Mouse (Mus musculus) heart, embryonic 14.5 days (tissue): ENCODE data around the gene Lysmd1. TPM values are rescaled to one million over a fixed set of nuclear protein-coding genes. Genes with fewer than 3 reads are reported as not detected.
"Not testable (repeated sequence)": the region's sequence is repeated elsewhere in the genome, so short reads cannot be mapped to it uniquely, and the experiment has no call there.

Experiments
- ATAC-seq: fragments of 200-750 bp; cut with Nextera tagmentation; 2 replicates; pipeline ENCODE4 v1.8.0; 2017; ENCODE audit warnings: low read depth, moderate TSS enrichment; ENCODE audit not compliant: insufficient number of reproducible peaks, insufficient read depth, low FRiP score
- H3K27ac ChIP-seq, 2 experiments: fragments of 200-500 bp in 1 of 2; fragments of 300-500 bp in 1 of 2; sonication (generic) in 1 of 2; replicated peaks in 1 of 2; 2 replicates each; pipeline ENCODE4 v1.5.1; 2012 to 2014; ENCODE audit warnings: low read depth in 2 of 2, low read length in 2 of 2, control low read depth in 1 of 2, mild to moderate bottlenecking in 1 of 2, mixed read lengths in 1 of 2; ENCODE audit not compliant: control insufficient read depth in 1 of 2, insufficient read depth in 1 of 2
- H3K27me3 ChIP-seq: fragments of 300-500 bp; sonication (generic); 2 replicates; pipeline ENCODE4 v1.6.1; 2014; ENCODE audit warnings: mild to moderate bottlenecking, low read length, control low read depth; ENCODE audit not compliant: control insufficient read depth, insufficient read depth
- H3K36me3 ChIP-seq: fragments of 300-500 bp; sonication (generic); 2 replicates; pipeline ENCODE4 v1.6.1; 2014; ENCODE audit warnings: mild to moderate bottlenecking, control low read depth, low read length, mixed read lengths; ENCODE audit not compliant: control insufficient read depth, insufficient read depth
- H3K4me1 ChIP-seq, 2 experiments: fragments of 200-500 bp in 1 of 2; fragments of 300-500 bp in 1 of 2; sonication (generic) in 1 of 2; 2 replicates each; pipeline ENCODE4 v1.6.1; 2012 to 2014; ENCODE audit warnings: low read length in 2 of 2, control low read depth in 1 of 2, mixed read lengths in 1 of 2; ENCODE audit not compliant: control insufficient read depth in 2 of 2, insufficient read depth in 2 of 2
- H3K4me2 ChIP-seq: fragments of 300-500 bp; sonication (generic); 2 replicates; pipeline ENCODE4 v1.6.1; 2014; ENCODE audit warnings: mild to moderate bottlenecking, low read length
- H3K4me3 ChIP-seq, 2 experiments: fragments of 200-500 bp in 1 of 2; fragments of 300-500 bp in 1 of 2; sonication (generic) in 1 of 2; 2 replicates each; pipeline ENCODE4 v1.5.1; 2012 to 2014; ENCODE audit warnings: low read length in 2 of 2, mild to moderate bottlenecking in 2 of 2, control low read depth in 1 of 2, low read depth in 1 of 2, moderate library complexity in 1 of 2; ENCODE audit not compliant: control insufficient read depth in 1 of 2, insufficient read depth in 1 of 2
- H3K9ac ChIP-seq: fragments of 300-500 bp; sonication (generic); 2 replicates; pipeline ENCODE4 v1.6.1; 2014; ENCODE audit warnings: mild to moderate bottlenecking, low read length
- H3K9me3 ChIP-seq: fragments of 300-500 bp; sonication (generic); 2 replicates; pipeline ENCODE4 v1.6.1; 2016; ENCODE audit warnings: low read length, control low read depth; ENCODE audit not compliant: control insufficient read depth
- WGBS: fragments of 180-500 bp; shearing (Covaris S2); extraction: QIAGEN DNeasy Blood & Tissue Kit; methylation state at CpG from one replicate; pipeline ENCODE4 v1.1.7; 2014; 5-methylcytosine and 5-hydroxymethylcytosine counted together
- polyA plus RNA-seq: library from polyadenylated mRNA; unstranded; fragments of >200 nt; fragmentation: Nextera tagmentation; extraction: Ambion mirVana; gene quantifications from 2 replicates; pipeline ENCODE4 v1.2.1, GENCODE M21; 2014

The Lysmd1 gene
- polyA plus RNA-seq, 1 experiment from 2014 or later: 8.1 TPM

DNA sequence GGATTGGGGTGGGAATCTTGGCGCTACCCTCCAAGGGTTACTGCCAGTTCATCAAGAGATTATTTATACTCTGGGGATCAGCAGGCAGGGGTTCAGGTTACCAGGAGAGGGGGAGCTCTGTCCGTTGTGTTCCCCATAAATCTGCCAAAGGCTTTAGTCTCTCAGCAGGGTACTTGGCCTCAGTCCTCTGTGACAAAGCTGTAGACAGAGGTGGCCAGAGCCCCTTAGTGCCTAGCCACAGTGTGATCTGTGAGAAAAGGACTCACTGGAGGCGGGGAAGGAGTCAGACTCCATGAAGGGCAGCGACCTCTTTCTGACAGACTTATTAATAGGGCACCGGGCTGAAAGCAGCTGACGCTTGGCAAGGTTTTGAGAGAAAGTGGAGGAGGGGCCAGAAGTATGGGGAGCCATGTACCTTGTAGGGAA lies 4.6 kb upstream of the Lysmd1 start:
- Histone ChIP-seq H3K9me3 (no peaks in the 10 kb centered on the region), H3K9ac (no peak overlapping the region), H3K36me3 (peaks cover 33% of the 10 kb centered on the region), H3K4me1 (peaks cover 18% of the 10 kb centered on the region in 2 experiments), H3K27me3 (no peaks in the 10 kb centered on the region), H3K4me3 (no peak overlapping the region), H3K27ac (no peak overlapping the region), H3K4me2 (no peak overlapping the region)
- WGBS: 63% methylated on average over 6 of the region's 6 CpGs
- no peak for ATAC-seq

- Histone ChIP-seq H3K4me3 (no peak overlapping the region), H3K4me2 (no peak overlapping the region), H3K27ac (no peak overlapping the region), H3K9ac (no peak overlapping the region), H3K27me3 (no peaks in the 10 kb centered on the region), H3K4me1 (peaks cover 9 to 12% of the 10 kb centered on the region in 2 experiments), H3K9me3 (no peaks in the 10 kb centered on the region), H3K36me3 (peaks cover 33% of the 10 kb centered on the region)
- 87% methylated on average over 5 of the region's 5 CpGs for WGBS
- no peak for ATAC-seq
Observed at GRCm38 (mm10) chr3:95130081-95130480, 3.8 kb upstream of the Lysmd1 start.

DNA sequence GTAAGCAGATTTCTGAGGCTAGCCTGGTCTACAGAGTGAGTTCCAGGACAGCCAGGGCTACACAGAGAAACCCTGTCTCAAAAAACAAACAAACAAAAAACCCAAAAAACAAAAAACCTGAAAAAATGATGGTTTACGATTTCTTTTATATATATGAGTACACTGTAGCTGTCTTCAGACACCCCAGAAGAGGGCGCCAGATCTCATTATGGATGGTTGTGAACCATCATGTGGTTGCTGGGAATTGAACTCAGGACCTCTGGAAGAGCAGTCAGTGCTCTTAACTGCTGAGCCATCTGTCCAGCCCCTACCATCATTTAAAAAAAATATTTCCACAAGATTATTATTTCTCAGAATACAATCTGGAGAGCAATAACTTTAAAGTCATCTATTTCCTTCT lies 1.5 kb upstream of the Lysmd1 start:
- H3K4me3 ChIP-seq: not testable (repeated sequence)

GRCm38 (mm10) chr3:95133176-95133575 lies 712 bp upstream of the Lysmd1 start:
- Histone ChIP-seq H3K9ac (peak overlapping the region; percentile 89), H3K4me3 (peak overlapping the region; percentile 61 to 66), H3K9me3 (no peaks in the 10 kb centered on the region), H3K4me1 (peaks cover 5 to 17% of the 10 kb centered on the region in 2 experiments), H3K27me3 (no peaks in the 10 kb centered on the region), H3K4me2 (peak overlapping the region; percentile 80), H3K36me3 (peaks cover 33% of the 10 kb centered on the region), H3K27ac (peak overlapping the region; percentile 68 to 69; a peak in 3 of 4 replicates)
- WGBS: 51% methylated on average over 11 of the region's 11 CpGs
- ATAC-seq: no peak

More for the DNA sequence above, 1.5 kb upstream of the Lysmd1 start:
- H3K4me2 ChIP-seq, H3K27ac ChIP-seq, ATAC-seq, H3K9me3 ChIP-seq, H3K27me3 ChIP-seq, H3K9ac ChIP-seq: not testable (repeated sequence)
- H3K4me1 ChIP-seq: peaks cover 5 to 17% of the 10 kb centered on the region in 2 experiments
- peaks cover 33% of the 10 kb centered on the region for H3K36me3 ChIP-seq
- 75% methylated on average over 2 of the region's 2 CpGs for WGBS

DNA sequence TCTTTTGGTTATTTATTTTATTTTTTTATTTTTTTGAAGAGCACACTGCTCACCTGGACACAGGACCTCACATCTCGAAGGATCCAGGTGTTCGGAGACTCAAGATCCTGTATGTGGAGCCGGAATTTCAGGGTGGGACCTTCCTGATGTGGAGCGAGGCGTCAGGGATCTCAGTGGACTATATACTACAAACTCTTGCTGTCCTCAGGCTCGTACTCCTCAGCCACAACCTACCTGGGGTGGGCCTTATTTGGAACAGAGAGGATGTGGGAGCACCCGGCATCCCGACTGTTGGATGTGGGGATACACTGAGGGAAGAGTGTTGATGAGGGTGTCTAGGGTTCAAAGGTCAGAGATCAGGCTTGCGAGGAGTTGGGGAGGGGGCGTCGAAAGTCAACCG lies 245 bp downstream of the Lysmd1 start:
- peaks cover 5 to 17% of the 10 kb centered on the region in 2 experiments for H3K4me1 ChIP-seq
- peak overlapping the region in 1 of 2 experiments; percentile 61; a peak in 2 of 4 replicates for H3K4me3 ChIP-seq
- ATAC-seq: peak; percentile 32
- not testable (repeated sequence) for H3K27ac ChIP-seq, H3K27me3 ChIP-seq, H3K9me3 ChIP-seq, H3K9ac ChIP-seq
- H3K4me2 ChIP-seq: peak overlapping the region; percentile 80; the same call in 1 of the 2 replicates
- WGBS: no CpG with 5 or more reads among the region's 12 CpGs
- peaks cover 28% of the 10 kb centered on the region for H3K36me3 ChIP-seq

DNA sequence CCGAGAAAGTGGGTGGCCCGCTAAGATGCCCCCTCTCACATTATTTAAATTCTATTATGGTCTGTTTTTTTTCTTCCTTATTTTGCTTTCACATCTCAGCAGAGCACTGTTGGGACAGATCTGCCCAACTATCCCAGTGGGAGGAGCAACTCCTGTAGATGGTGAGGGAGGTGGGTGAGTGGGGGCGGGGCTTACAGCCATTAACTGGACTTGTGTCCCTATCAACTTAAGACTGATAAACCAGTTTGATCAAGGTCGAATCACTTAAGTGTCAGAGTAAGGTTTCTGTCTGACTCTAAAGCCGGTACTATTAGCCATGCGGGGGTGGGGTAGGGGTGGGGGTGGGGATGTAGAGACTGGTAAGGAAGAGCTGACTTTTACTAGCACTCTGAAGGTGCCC lies 1.1 kb downstream of the Lysmd1 start:
- no peak for ATAC-seq
- WGBS: 18% methylated on average over 6 of the region's 6 CpGs
- H3K27ac ChIP-seq: peak overlapping the region in 1 of 2 experiments; percentile 33; a peak in 1 of 4 replicates
- H3K9me3 ChIP-seq: no peaks in the 10 kb centered on the region
- peak overlapping the region; percentile 70 for H3K4me2 ChIP-seq
- H3K4me3 ChIP-seq: peak overlapping the region; percentile 27 to 35
- peaks cover 5 to 17% of the 10 kb centered on the region in 2 experiments for H3K4me1 ChIP-seq
- peaks cover 19% of the 10 kb centered on the region for H3K36me3 ChIP-seq
- H3K27me3 ChIP-seq: no peaks in the 10 kb centered on the region
- peak overlapping the region; percentile 59 for H3K9ac ChIP-seq

DNA sequence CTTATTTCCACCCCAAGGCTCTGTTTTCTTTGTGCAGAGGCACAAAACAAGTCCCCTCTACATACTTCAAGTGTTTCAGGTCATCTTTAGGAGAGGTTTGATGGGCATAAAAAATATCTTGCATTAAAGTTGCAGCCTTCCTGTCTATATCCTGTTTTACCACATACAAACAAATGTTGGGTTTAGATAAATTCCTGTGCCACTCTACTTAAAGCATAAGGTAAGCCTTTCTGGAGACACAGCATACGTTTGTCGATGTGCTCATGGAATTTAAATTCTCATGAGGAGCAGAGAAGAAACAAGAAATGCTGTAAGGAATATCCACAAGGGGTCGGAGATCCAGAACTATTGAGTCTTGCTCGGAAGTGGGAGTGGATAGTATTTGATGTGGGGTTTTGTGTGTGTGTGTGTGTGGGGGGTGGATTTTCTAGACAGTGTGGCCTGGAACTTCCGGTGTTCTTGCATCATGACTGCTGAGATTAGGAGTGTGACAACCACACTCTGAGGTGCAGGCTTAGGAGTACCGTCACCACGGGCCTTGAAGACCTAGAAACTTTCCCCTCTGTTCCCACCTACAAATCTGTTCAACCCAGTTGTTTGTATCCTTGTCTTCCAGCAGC lies 1.7 kb downstream of the Lysmd1 start:
- WGBS: 74% methylated on average over 7 of the region's 7 CpGs

More for the DNA sequence above, 1.7 kb downstream of the Lysmd1 start:
- peak overlapping the region; percentile 70 for H3K4me2 ChIP-seq
- ATAC-seq: no peak
- H3K4me1 ChIP-seq: peaks cover 5 to 17% of the 10 kb centered on the region in 2 experiments
- H3K9me3 ChIP-seq: no peaks in the 10 kb centered on the region
- peaks cover 20% of the 10 kb centered on the region; the same call in 1 of the 2 replicates for H3K36me3 ChIP-seq
- H3K27ac ChIP-seq: no peak overlapping the region
- no peak overlapping the region for H3K9ac ChIP-seq
- peak overlapping the region in 1 of 2 experiments; percentile 35; a peak in 1 of 4 replicates for H3K4me3 ChIP-seq
- H3K27me3 ChIP-seq: no peaks in the 10 kb centered on the region
